Mouse (Mus musculus): ENCODE results near the gene Slc40a1. TPM values are rescaled to one million over a fixed set of nuclear protein-coding genes. Genes with fewer than 3 reads are reported as not detected.
A peak's percentile ranks its signal among the peaks of the same experiment; 100 is the strongest.

Slc40a1 gene
- polyA plus RNA-seq, 1 experiment from 2014 or later = 26.0 TPM

DNA sequence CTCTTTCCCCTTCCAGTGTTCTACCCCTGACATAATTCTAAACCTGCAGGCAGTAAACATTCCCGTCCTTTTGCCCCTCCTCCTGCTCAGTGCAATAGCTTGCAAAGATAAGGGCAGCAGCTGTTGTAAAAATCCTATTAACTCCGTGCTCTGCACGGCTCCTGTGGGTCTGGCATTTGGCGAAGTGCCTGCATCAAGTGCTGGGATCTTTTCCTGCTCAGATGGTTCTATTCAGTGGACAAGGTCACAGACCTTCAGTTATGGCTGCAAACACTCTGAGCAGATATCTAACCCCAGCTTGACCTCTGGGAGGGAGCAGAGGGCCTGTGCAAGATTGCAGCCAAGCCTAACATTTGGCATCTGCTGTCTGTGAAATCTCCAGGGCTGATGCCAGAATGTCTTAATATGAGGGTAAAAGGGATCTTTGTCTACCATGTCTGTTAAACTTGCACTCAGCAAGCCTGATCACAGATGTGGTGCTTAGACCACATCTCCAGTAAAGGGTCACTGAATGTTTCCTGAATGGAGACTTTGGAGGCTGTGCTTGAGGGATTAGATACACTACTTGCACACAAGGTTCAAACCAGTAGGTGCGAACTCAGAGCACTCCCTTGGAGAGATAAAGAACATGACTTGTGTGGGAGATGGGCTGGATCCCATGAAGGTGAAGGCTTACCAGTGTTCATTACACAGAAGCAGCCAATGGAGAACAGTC lies 21.1 kb downstream of the Slc40a1 start:
- Histone ChIP-seq H3K4me3 (ENCODE audit: control insufficient read depth in 1 of 2, insufficient read depth in 1 of 2, low read depth in 1 of 2, low read length in 2 of 2) (no peak overlapping the region), H3K9me3 (ENCODE audit: control insufficient read depth, low read length) (no peaks in the 10 kb centered on the region), H3K4me2 (ENCODE audit: low read length) (peak overlapping the region; percentile 10; the same call in 1 of the 2 replicates), H3K27me3 (ENCODE audit: control insufficient read depth, insufficient read depth, low read length) (no peaks in the 10 kb centered on the region), H3K36me3 (ENCODE audit: control insufficient read depth, insufficient read depth, low read length) (no peaks in the 10 kb centered on the region), H3K27ac (replicated peaks in 1 of 2; ENCODE audit: control insufficient read depth in 1 of 2, insufficient read depth in 1 of 2, low read depth in 2 of 2, low read length in 2 of 2) (peak overlapping the region; percentile 77 to 81), H3K4me1 (ENCODE audit: control insufficient read depth in 2 of 2, insufficient read depth in 2 of 2, low read length in 2 of 2) (peaks cover 5 to 11% of the 10 kb centered on the region in 2 experiments), H3K9ac (ENCODE audit: low read length) (no peak overlapping the region)
- 8% methylated on average over 5 of the region's 5 CpGs for WGBS
- ATAC-seq (ENCODE audit: insufficient number of reproducible peaks, insufficient read depth, low FRiP score, low read depth) = peak; percentile 72

GRCm38 (mm10) chr1:45904161-45904560 lies 22.2 kb downstream of the Slc40a1 start:
- Histone ChIP-seq H3K27ac (replicated peaks in 1 of 2; ENCODE audit: control insufficient read depth in 1 of 2, insufficient read depth in 1 of 2, low read depth in 2 of 2, low read length in 2 of 2) (0 out of 4 replicates have a peak overlapping the region, but pooled peaks of 1 of the 2 experiments have one; percentile 48), H3K4me1 (ENCODE audit: control insufficient read depth in 2 of 2, insufficient read depth in 2 of 2, low read length in 2 of 2) (peaks cover 5 to 11% of the 10 kb centered on the region in 2 experiments), H3K36me3 (ENCODE audit: control insufficient read depth, insufficient read depth, low read length) (no peaks in the 10 kb centered on the region), H3K9ac (ENCODE audit: low read length) (no peak overlapping the region), H3K9me3 (ENCODE audit: control insufficient read depth, low read length) (no peaks in the 10 kb centered on the region), H3K27me3 (ENCODE audit: control insufficient read depth, insufficient read depth, low read length) (no peaks in the 10 kb centered on the region), H3K4me2 (ENCODE audit: low read length) (no peak overlapping the region), H3K4me3 (ENCODE audit: control insufficient read depth in 1 of 2, insufficient read depth in 1 of 2, low read depth in 1 of 2, low read length in 2 of 2) (no peak overlapping the region)
- WGBS = 88% methylated on average over 3 of the region's 3 CpGs
- no peak for ATAC-seq (ENCODE audit: insufficient number of reproducible peaks, insufficient read depth, low FRiP score, low read depth)

- no peak overlapping the region for H3K4me3 ChIP-seq (ENCODE audit: control insufficient read depth in 1 of 2, insufficient read depth in 1 of 2, low read depth in 1 of 2, low read length in 2 of 2)
- H3K4me2 ChIP-seq (ENCODE audit: low read length) = no peak overlapping the region
- ATAC-seq (ENCODE audit: insufficient number of reproducible peaks, insufficient read depth, low FRiP score, low read depth) = no peak
- no peaks in the 10 kb centered on the region for H3K4me1 ChIP-seq (ENCODE audit: control insufficient read depth in 2 of 2, insufficient read depth in 2 of 2, low read length in 2 of 2)
- H3K9me3 ChIP-seq (ENCODE audit: control insufficient read depth, low read length) = no peaks in the 10 kb centered on the region
- no peak overlapping the region for H3K9ac ChIP-seq (ENCODE audit: low read length)
- 49% methylated on average over 1 of the region's 1 CpGs for WGBS
- no peak overlapping the region for H3K27ac ChIP-seq (replicated peaks in 1 of 2; ENCODE audit: control insufficient read depth in 1 of 2, insufficient read depth in 1 of 2, low read depth in 2 of 2, low read length in 2 of 2)
- no peaks in the 10 kb centered on the region for H3K27me3 ChIP-seq (ENCODE audit: control insufficient read depth, insufficient read depth, low read length)
- H3K36me3 ChIP-seq (ENCODE audit: control insufficient read depth, insufficient read depth, low read length) = no peaks in the 10 kb centered on the region
These were observed 28.3 kb downstream of the Slc40a1 start for GRCm38 (mm10) chr1:45898044-45898443.

DNA sequence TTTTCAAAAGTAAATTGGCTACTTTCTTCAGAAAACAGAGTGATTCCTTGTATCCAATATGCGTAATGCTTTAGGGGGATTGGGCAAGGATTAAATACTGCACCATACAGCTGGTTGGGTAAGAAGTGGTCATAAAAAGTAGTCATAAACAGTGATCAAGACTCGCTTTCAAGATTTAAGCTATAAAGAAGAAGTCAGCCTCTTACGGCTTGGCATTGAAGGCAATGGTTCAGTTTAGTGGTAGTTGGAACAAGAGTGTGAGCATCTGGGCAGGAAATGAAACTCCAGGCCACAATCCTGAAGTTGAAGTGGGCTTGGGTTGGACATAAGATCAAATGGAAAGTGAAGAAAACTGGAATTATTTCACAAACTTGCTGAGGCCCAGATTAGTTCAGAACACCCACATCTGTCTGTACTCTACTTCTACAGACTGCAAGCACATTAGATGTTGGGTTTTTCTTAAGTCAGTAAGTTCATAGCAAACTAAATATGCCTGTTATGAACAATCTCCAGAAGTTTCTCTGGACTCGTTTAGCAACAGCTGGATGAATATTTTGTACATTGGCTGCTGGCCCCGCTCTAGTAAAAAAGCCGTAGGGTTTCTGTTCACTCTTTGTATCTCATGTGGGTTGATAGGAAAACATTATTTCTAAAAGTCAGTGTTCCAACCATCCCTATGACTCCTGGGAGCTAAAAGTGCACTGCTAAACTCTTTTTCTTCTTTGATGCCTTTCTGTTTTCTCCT lies 32.0 kb downstream of the Slc40a1 start:
- 84% methylated on average over 6 of the region's 6 CpGs for WGBS
- Histone ChIP-seq H3K36me3 (ENCODE audit: control insufficient read depth, insufficient read depth, low read length) (no peaks in the 10 kb centered on the region), H3K4me3 (ENCODE audit: control insufficient read depth in 1 of 2, insufficient read depth in 1 of 2, low read depth in 1 of 2, low read length in 2 of 2) (no peak overlapping the region), H3K27me3 (ENCODE audit: control insufficient read depth, insufficient read depth, low read length) (no peaks in the 10 kb centered on the region), H3K4me2 (ENCODE audit: low read length) (no peak overlapping the region), H3K27ac (replicated peaks in 1 of 2; ENCODE audit: control insufficient read depth in 1 of 2, insufficient read depth in 1 of 2, low read depth in 2 of 2, low read length in 2 of 2) (no peak overlapping the region), H3K9ac (ENCODE audit: low read length) (no peak overlapping the region), H3K4me1 (ENCODE audit: control insufficient read depth in 2 of 2, insufficient read depth in 2 of 2, low read length in 2 of 2) (no peaks in the 10 kb centered on the region), H3K9me3 (ENCODE audit: control insufficient read depth, low read length) (no peaks in the 10 kb centered on the region)
- ATAC-seq (ENCODE audit: insufficient number of reproducible peaks, insufficient read depth, low FRiP score, low read depth) = no peak

DNA sequence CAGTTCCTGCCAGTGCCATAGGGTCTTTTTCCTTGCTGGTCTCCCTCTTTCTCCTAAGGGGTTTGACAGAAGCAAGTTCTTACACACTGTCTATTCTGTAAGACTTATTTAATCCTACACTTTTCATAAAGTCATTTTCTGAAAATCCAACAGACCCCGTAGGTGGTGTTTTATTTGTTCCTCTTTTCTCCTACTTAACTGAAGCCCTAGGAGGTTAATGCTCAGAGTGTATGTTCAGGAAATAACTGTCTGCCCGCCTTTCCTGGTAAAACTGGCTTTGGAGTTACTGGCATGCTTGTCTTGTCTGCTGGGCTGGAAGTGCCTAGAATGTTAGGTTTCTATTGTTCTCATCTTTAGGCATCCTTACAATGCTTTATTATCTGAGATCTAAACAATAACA lies 34.3 kb downstream of the Slc40a1 start:
- 63% methylated on average over 2 of the region's 2 CpGs for WGBS

DNA sequence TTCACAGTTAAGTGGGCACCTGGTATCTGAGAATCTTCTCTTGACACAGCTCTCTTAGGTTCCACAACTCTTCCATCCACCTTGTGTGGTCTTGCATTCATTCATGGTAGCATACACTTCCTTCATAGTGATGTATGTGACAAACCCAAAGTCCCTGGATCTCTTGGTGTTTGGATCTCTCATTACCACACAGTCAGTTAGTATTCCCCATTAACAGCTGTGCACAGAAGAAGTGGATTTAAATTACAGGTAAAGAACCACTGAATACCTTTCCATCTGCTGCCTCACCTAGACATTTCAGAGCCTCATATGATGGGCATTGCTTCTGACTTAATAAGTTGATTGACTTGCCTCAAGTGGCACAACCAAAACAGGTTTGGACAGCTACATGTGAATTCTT lies 36.1 kb downstream of the Slc40a1 start, which contains the start of gene Gm5269:
Gene Gm5269, minus strand, starts transcription at position 101 of the 400 bp plus-strand sequence.
- no peaks in the 10 kb centered on the region for H3K36me3 ChIP-seq (ENCODE audit: control insufficient read depth, insufficient read depth, low read length)
- H3K9me3 ChIP-seq (ENCODE audit: control insufficient read depth, low read length) = no peaks in the 10 kb centered on the region
- H3K27ac ChIP-seq (replicated peaks in 1 of 2; ENCODE audit: control insufficient read depth in 1 of 2, insufficient read depth in 1 of 2, low read depth in 2 of 2, low read length in 2 of 2) = no peak within 1 kb of the TSS
- no peaks in the 10 kb centered on the region for H3K27me3 ChIP-seq (ENCODE audit: control insufficient read depth, insufficient read depth, low read length)
- no peak within 1 kb of the TSS for H3K9ac ChIP-seq (ENCODE audit: low read length)
- ATAC-seq (ENCODE audit: insufficient number of reproducible peaks, insufficient read depth, low FRiP score, low read depth) = no peak
- H3K4me2 ChIP-seq (ENCODE audit: low read length) = no peak within 1 kb of the TSS
- no peaks in the 10 kb centered on the region for H3K4me1 ChIP-seq (ENCODE audit: control insufficient read depth in 2 of 2, insufficient read depth in 2 of 2, low read length in 2 of 2)
- no peak within 1 kb of the TSS for H3K4me3 ChIP-seq (ENCODE audit: control insufficient read depth in 1 of 2, insufficient read depth in 1 of 2, low read depth in 1 of 2, low read length in 2 of 2)

More for the DNA sequence above, 34.3 kb downstream of the Slc40a1 start:
- Histone ChIP-seq H3K27ac (replicated peaks in 1 of 2; ENCODE audit: control insufficient read depth in 1 of 2, insufficient read depth in 1 of 2, low read depth in 2 of 2, low read length in 2 of 2) (no peak overlapping the region), H3K4me2 (ENCODE audit: low read length) (no peak overlapping the region), H3K9ac (ENCODE audit: low read length) (no peak overlapping the region), H3K36me3 (ENCODE audit: control insufficient read depth, insufficient read depth, low read length) (no peaks in the 10 kb centered on the region), H3K9me3 (ENCODE audit: control insufficient read depth, low read length) (no peaks in the 10 kb centered on the region), H3K4me3 (ENCODE audit: control insufficient read depth in 1 of 2, insufficient read depth in 1 of 2, low read depth in 1 of 2, low read length in 2 of 2) (no peak overlapping the region), H3K4me1 (ENCODE audit: control insufficient read depth in 2 of 2, insufficient read depth in 2 of 2, low read length in 2 of 2) (no peaks in the 10 kb centered on the region), H3K27me3 (ENCODE audit: control insufficient read depth, insufficient read depth, low read length) (no peaks in the 10 kb centered on the region)
- no peak for ATAC-seq (ENCODE audit: insufficient number of reproducible peaks, insufficient read depth, low FRiP score, low read depth)

GRCm38 (mm10) chr1:45886800-45887199 lies 39.5 kb downstream of the Slc40a1 start:
- no peak for ATAC-seq (ENCODE audit: insufficient number of reproducible peaks, insufficient read depth, low FRiP score, low read depth)

More at GRCm38 (mm10) chr1:45886800-45887199, 39.5 kb downstream of the Slc40a1 start:
- no peak overlapping the region for H3K27ac ChIP-seq (replicated peaks in 1 of 2; ENCODE audit: control insufficient read depth in 1 of 2, insufficient read depth in 1 of 2, low read depth in 2 of 2, low read length in 2 of 2)
- no peak overlapping the region for H3K4me2 ChIP-seq (ENCODE audit: low read length)
- no peaks in the 10 kb centered on the region for H3K36me3 ChIP-seq (ENCODE audit: control insufficient read depth, insufficient read depth, low read length)
- no peaks in the 10 kb centered on the region for H3K4me1 ChIP-seq (ENCODE audit: control insufficient read depth in 2 of 2, insufficient read depth in 2 of 2, low read length in 2 of 2)
- no peaks in the 10 kb centered on the region for H3K27me3 ChIP-seq (ENCODE audit: control insufficient read depth, insufficient read depth, low read length)
- no peak overlapping the region for H3K9ac ChIP-seq (ENCODE audit: low read length)
- H3K4me3 ChIP-seq (ENCODE audit: control insufficient read depth in 1 of 2, insufficient read depth in 1 of 2, low read depth in 1 of 2, low read length in 2 of 2) = no peak overlapping the region
- 87% methylated on average over 9 of the region's 9 CpGs for WGBS
- no peaks in the 10 kb centered on the region for H3K9me3 ChIP-seq (ENCODE audit: control insufficient read depth, low read length)

All from heart, embryonic 14.5 days (tissue).